Mouse (Mus musculus) right cerebral cortex, postnatal 14 days (tissue): Measurements from ENCODE around the gene Amz1.

Source experiments
- DNase-seq: peaks from one replicate; pipeline ENCODE4 v3.0.0; 2022

Gene Amz1

GRCm38 (mm10) chr5:140723822-140724221, at the start of gene Amz1:
Gene Amz1, plus strand, starts transcription at chr5:140724127.
- DNase-seq: peak; percentile 78

- no peak for DNase-seq
Measured at GRCm38 (mm10) chr5:140675079-140675478, 48.8 kb upstream of the Amz1 start.

- DNase-seq: no peak
Measured at GRCm38 (mm10) chr5:140675640-140676039, 48.3 kb upstream of the Amz1 start.

GRCm38 (mm10) chr5:140677137-140677536, 46.8 kb upstream of the Amz1 start:
- DNase-seq: no peak

GRCm38 (mm10) chr5:140680051-140680450, 43.9 kb upstream of the Amz1 start:
- DNase-seq: no peak

- DNase-seq: no peak
Measured at GRCm38 (mm10) chr5:140680950-140681349, 43.0 kb upstream of the Amz1 start.

- DNase-seq: no peak
Measured at GRCm38 (mm10) chr5:140682113-140682512, 41.8 kb upstream of the Amz1 start.

- DNase-seq: peak; percentile 63
Measured at GRCm38 (mm10) chr5:140684343-140685148, 39.4 kb upstream of the Amz1 start.

- DNase-seq: no peak
Measured at GRCm38 (mm10) chr5:140688434-140688833, 35.5 kb upstream of the Amz1 start.

GRCm38 (mm10) chr5:140695987-140696386, 27.9 kb upstream of the Amz1 start:
- no peak for DNase-seq

- no peak for DNase-seq
Measured at GRCm38 (mm10) chr5:140699776-140700175, 24.2 kb upstream of the Amz1 start.

GRCm38 (mm10) chr5:140701661-140702060, 22.3 kb upstream of the Amz1 start:
- DNase-seq: no peak

GRCm38 (mm10) chr5:140702103-140702513, 21.8 kb upstream of the Amz1 start, which contains the start of gene Iqce:
Gene Iqce, minus strand, starts transcription at chr5:140702378.
- peak; percentile 97 for DNase-seq

- no peak for DNase-seq
Measured at GRCm38 (mm10) chr5:140702618-140703175, 21.2 kb upstream of the Amz1 start.

- DNase-seq: no peak
Measured at GRCm38 (mm10) chr5:140703480-140704377, 20.2 kb upstream of the Amz1 start.

GRCm38 (mm10) chr5:140704378-140705251, 19.3 kb upstream of the Amz1 start, which contains the start of gene Brat1:
Gene Brat1, plus strand, starts transcription at chr5:140705011.
- DNase-seq: peak; percentile 99

- DNase-seq: no peak
Measured at GRCm38 (mm10) chr5:140705501-140706171, 18.3 kb upstream of the Amz1 start.

GRCm38 (mm10) chr5:140710315-140710714, 13.6 kb upstream of the Amz1 start:
- DNase-seq: no peak

- no peak for DNase-seq
Measured at GRCm38 (mm10) chr5:140711040-140711439, 12.9 kb upstream of the Amz1 start.

GRCm38 (mm10) chr5:140720773-140721172, 3.2 kb upstream of the Amz1 start:
- DNase-seq: no peak

- no peak for DNase-seq
Measured at GRCm38 (mm10) chr5:140722121-140722520, 1.8 kb upstream of the Amz1 start.
